Mouse (Mus musculus): ENCODE data around the gene Tlr13.

- TF ChIP-seq CTCF (IDR thresholded peaks at IDR 0.05; ENCODE audit: low read depth) (no peak), EP300 (IDR thresholded peaks at IDR 0.05; ENCODE audit: low read depth) (no peak)
Measured at GRCm38 (mm10) chrX:106149460-106149859, 6.5 kb downstream of the Tlr13 start.
